Comparison of ENCODE assay signal across 16 mouse cellular contexts in the genomic region with DNA sequence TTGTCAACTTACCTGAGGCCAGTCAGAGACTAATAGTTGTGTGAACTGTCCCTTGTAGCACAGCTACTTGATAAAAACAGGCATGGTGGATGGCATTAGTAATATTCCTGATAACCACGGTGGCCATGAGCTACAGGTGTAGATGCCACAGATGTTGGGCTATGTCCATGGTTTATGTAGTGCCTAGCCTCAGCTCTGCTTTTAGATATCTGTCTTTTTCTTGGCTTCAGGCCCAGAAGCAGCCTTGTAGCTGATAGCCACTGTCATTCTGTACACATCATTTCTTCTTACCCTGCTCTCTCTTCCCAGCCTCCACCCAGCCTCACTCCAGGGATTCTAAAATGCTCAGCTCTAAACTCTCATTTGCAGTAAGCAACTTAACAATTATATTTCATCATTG.
DNase-seq lines count a peak whose midpoint lies in the region; TF ChIP-seq lines count a peak whose summit lies in the region.
"Had no signal": no experiment of that assay in that cellular context is flagged by ENCODE, and none has a peak within 500 bp of the region (broad histone marks: within the 10 kb centered on the region; RNA-seq: fewer than 3 reads in every experiment).

No protein-coding gene starts in this region.

- no peak for TF ChIP-seq CTCF in layer of hippocampus, adult 2 months (conservative IDR thresholded peaks at IDR 0.05)

- DNase-seq in adrenal gland, adult 8-10 months, result peak; percentile 21
- DNase-seq in adrenal gland, postnatal 4 days (ENCODE audit: low spot score in 2 of 2), result no peak
- DNase-seq in layer of hippocampus, adult 2 months (ENCODE audit: low spot score in 2 of 2), result no peak
- DNase-seq in layer of hippocampus, adult 8-10 months (ENCODE audit: low spot score in 2 of 2), result no peak
- peak; percentile 45 for DNase-seq in 416B (ENCODE audit: low read depth)
- DNase-seq in adrenal gland, postnatal 36 days, result peak; percentile 28 to 69
- no peak for DNase-seq in embryo, embryonic 10.5 days (ENCODE audit: low spot score)
- no peak for DNase-seq in spleen, postnatal 14 days (ENCODE audit: low spot score in 2 of 2)
- DNase-seq: cerebellum, adult 18-20 months; cerebellum, postnatal 25 days; gastrocnemius, postnatal 10 days; kidney, postnatal 4 days; thymus, postnatal 4 days had no signal

- no peak overlapping the region for H3K4me3 ChIP-seq in layer of hippocampus, adult 2 months
- H3K4me3 ChIP-seq: hindbrain, embryonic 10.5 days; limb, embryonic 13.5 days had no signal

- 0 out of 2 replicates have a peak overlapping the region, but pooled peaks have one; percentile 36 for H3K27ac ChIP-seq in layer of hippocampus, adult 2 months
- H3K27ac ChIP-seq: hindbrain, embryonic 10.5 days; limb, embryonic 13.5 days; liver, embryonic 14.5 days had no signal

Comparison
In these comparisons a context has a peak if more than half of its experiments do, and no peak if none do; other contexts are left out.
1. DNase-seq: peak in adrenal gland, adult 8-10 months (single experiment), 416B (single experiment) and adrenal gland, postnatal 36 days (2 of 2); none in adrenal gland, postnatal 4 days (0 of 2), layer of hippocampus, adult 2 months (0 of 2), layer of hippocampus, adult 8-10 months (0 of 2), embryo, embryonic 10.5 days (single experiment) and spleen, postnatal 14 days (0 of 2).